Mouse (Mus musculus): Measurements from ENCODE around the gene Rxrb.

Gene Rxrb

DNA sequence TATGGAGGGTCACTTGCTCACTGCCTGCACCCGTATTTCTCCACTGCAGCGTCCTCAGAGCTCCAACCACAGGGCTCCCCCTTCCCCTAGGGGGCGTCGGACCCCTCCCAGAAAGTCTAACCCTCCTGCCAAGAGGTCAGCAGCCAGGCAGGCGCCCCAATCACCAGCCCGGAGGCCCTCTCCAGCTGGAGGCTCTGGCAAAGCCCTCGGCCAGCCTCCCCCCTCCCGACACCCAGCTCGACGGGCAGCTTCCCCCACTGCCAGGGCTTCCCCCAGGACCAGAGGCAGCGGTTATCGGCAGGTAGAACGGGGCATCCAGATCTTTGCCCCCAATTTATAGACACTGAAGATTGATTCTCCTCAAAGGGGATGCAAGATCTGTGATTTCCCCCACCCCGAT, 14.3 kb downstream of the Rxrb start:
- no peak for DNase-seq (ENCODE audit: low read depth, low spot score)

- DNase-seq (ENCODE audit: low read depth, low spot score): no peak
Observed at GRCm38 (mm10) chr17:34047404-34048050, 15.9 kb downstream of the Rxrb start.

DNA sequence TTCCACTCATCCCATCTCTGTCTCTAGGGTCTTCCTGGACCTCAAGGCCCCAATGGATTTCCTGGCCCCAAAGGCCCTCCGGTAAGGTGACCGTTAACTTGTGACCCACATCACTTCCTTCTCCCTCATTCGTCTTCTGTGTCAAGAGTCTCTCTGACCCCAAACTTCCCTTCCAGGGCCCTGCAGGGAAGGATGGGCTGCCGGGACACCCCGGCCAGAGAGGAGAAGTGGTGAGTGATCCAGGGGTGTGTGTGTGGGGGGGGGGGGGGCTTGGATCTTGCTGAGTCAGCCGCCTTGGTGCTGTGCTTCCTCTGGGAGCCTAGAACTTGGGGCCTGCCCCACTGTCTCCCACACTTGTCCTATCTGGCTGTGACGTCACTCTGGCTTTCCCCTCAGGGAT, 25.6 kb downstream of the Rxrb start:
- DNase-seq (ENCODE audit: low read depth, low spot score): no peak

DNA sequence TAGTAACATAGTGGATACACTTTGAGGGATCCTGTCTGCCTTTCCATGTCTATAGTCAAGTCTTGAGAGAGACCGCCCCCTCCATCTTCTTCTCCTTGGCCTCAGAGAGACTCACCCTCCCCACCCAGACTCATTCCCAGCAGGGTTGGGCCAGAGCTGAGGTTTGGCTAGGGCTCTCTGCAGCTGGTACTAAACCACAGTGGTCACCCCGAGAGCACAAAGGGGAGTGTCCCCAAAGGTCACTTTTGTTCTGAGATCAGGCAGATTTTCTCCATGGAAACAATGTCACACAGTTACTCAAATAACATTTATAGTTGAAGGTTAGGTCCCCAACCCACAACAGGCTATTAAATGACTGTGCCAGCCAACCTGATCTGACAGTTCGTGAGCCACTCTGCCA, 37.3 kb downstream of the Rxrb start:
- no peak for DNase-seq (ENCODE audit: low read depth, low spot score)

DNA sequence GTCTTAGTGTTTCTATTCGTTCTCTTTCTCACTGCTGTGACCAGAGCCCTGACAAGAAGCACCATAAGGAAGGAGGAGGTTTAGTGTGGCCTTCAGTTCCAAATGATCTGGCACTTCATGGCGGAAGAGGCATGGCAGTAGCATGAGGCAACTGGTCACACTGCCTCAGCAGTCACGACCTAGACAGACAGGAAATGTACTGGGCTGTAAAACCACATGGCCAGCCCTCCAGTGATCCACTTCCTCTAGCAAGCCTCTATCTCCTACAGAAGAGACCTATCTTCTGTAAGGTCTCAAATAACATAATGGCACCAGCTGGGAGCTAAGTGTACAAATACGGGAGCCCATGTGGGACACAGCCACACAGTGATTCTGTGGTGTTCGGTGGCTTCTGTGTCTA, 40.5 kb downstream of the Rxrb start:
- DNase-seq (ENCODE audit: low read depth, low spot score): no peak

DNA sequence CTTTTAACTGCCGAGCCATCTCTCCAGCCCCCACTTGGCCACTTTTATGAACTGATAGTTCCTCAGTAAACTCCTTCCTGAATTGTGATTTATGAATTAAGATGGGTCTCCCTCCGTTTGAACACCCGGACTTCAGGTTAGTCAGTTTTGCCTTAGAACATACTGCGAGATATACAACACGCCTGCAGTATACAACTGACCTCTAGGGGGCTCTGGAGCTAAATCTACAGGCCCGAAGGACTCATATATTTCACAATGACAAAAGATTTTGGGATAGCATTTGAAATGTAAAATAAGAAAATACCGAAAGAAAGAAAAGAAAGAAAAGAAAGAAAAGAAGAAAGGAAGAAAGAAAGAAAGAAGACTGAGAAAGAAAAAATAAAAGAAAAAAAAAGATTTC, 43.7 kb downstream of the Rxrb start:
- peak; percentile 22 for DNase-seq (ENCODE audit: low read depth, low spot score)

DNA sequence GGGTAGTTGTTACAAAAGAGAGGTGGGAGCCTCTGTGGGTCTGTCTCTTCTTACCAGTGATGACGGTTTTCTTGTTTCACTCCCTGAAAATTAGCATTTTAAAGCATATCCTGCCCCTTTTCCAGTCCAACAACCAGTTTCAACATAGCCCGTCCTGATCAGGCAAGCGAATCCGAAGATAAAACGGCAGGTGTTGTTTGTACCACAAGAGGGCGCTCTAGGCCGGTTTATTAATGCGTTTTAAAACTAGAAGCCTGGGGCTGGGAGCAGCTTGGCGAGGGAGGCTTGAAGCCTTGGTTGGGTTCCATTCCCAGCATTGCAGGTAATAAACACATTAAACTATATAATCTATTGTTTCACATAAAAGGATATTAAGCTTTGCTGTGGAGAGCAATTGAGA, 45.9 kb downstream of the Rxrb start:
- DNase-seq (ENCODE audit: low read depth, low spot score): peak; percentile 16

DNA sequence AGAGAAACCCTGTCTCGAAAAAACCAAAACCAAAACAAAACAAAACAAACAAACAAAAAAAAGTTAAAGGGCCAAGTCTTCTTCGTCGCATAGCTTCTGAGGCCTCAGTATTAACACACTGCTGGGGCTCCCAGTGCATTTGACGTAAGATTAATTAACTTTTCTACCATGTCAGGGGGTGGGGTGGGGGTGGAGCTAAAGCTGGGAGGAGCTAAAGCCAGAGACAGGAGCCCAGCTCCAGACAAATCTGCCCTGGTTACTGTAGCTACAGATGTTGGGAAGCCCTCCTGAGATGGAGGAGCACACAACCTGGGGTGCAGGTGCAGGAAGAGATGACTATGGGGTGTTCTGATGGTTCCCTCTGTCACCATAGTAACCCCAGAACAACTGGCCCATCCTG, 46.5 kb downstream of the Rxrb start:
- DNase-seq (ENCODE audit: low read depth, low spot score): no peak

- DNase-seq (ENCODE audit: low read depth, low spot score): no peak
Observed at GRCm38 (mm10) chr17:34079002-34079401, 47.4 kb downstream of the Rxrb start.

- DNase-seq (ENCODE audit: low read depth, low spot score): peak; percentile 58
Observed at GRCm38 (mm10) chr17:34079621-34080020, 48.0 kb downstream of the Rxrb start.

- DNase-seq (ENCODE audit: low read depth, low spot score): no peak
Observed at GRCm38 (mm10) chr17:34083104-34083503, 51.5 kb downstream of the Rxrb start.

GRCm38 (mm10) chr17:34087386-34087785, 55.8 kb downstream of the Rxrb start:
- DNase-seq (ENCODE audit: low read depth, low spot score): no peak
